Mouse (Mus musculus) T-helper 1 cell (primary cell): ENCODE measurements around the gene Tlcd1.
"Not testable (repeated sequence)": the region's sequence is repeated elsewhere in the genome, so short reads cannot be mapped to it uniquely, and the experiment has no call there.

ENCODE experiments used
- in situ Hi-C: fragments of 300-600 bp; cut with MboI, MseI; formaldehyde crosslinking; loops from one replicate; pipeline ENCODE4 v1.15.1; 2025; ENCODE audit warnings: high pct_unique_total_duplicates

The Tlcd1 gene

DNA sequence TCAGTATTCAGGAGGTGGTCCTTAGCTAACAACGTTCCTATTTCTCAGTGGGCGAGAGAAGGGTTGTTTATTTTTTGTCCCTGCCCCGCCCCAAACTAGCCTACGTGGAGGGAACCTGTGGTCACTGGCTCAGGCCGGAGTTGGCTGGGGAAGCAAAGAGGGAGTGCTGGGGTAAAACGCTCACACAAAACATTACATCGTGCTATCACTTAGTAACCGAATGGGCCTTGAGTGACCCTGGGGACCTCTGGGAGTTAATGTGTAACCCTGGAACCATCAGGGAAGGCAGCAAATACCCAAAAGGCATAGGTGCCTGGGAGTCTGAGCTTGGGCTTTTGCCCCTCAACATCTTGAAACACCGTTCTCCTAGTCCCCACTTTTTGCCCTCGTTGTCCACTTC, 926 bp downstream of the Tlcd1 start:
- in situ Hi-C loops, result no loop called here

- in situ Hi-C loops, result no loop called here
These were observed 1.7 kb downstream of the Tlcd1 start for GRCm38 (mm10) chr11:78177903-78178858.

DNA sequence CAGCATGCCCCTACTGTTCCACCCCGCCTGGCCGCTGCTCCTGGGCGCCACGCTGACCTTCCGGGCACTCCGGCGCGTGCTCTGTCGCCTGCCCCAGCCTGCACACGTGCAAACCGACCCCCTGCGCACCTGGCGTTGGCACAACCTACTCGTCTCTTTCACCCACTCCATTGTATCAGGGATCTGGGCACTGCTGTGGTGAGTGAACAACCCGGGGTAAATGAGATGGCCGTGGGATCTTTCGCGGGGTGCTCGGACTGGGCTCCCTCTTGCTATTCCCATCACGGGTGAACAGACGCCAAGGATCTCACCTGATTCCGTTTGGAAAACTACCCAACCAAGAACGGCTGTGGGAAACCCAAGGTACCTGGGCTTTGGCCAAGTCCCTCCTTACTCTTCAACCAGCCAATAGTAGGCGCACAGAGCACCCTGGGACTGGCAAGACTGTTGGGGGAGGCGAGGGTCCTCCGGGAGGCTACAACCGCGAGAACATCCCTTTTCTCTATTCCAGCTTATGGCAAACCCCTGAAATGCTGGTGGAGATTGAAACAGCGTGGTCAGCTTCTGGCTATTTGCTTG, 2.4 kb downstream of the Tlcd1 start:
- in situ Hi-C loops, result no loop called here

GRCm38 (mm10) chr11:78179438-78179999, 3.0 kb downstream of the Tlcd1 start:
- in situ Hi-C loops, result no loop called here

GRCm38 (mm10) chr11:78180081-78180761, 3.7 kb downstream of the Tlcd1 start:
- in situ Hi-C loops, result no loop called here

- in situ Hi-C loops, result no loop called here
These were observed 5.4 kb downstream of the Tlcd1 start for GRCm38 (mm10) chr11:78181830-78182357.

DNA sequence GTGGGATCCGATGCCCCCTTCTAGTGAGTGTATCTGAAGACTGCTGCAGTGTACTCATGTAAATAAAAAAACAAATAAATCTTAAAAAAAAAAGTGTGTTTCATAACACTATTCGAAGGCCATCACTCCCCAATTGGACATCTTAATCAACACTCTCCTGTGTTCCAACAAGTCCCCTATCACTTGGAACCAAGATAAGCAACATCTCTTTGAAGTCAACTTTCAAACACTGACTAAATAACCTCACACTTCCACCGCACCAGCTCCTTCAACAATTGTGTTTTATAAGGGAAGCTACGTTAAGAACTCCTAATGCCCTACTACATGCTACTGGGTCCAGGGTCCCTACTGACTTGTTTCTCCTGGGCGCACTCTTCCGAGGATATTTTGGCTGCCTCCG, 5.9 kb downstream of the Tlcd1 start:
- in situ Hi-C loops, result no loop called here

- in situ Hi-C loops, result no loop called here
These were observed 6.7 kb downstream of the Tlcd1 start, which contains the start of gene Rpl23a for GRCm38 (mm10) chr11:78182961-78183844. Gene Rpl23a, minus strand, starts transcription at chr11:78183584.

- in situ Hi-C loops, result no loop called here
These were observed 7.5 kb downstream of the Tlcd1 start for GRCm38 (mm10) chr11:78183884-78184514.

GRCm38 (mm10) chr11:78184702-78185101, 8.2 kb downstream of the Tlcd1 start:
- in situ Hi-C loops, result not testable (repeated sequence)

DNA sequence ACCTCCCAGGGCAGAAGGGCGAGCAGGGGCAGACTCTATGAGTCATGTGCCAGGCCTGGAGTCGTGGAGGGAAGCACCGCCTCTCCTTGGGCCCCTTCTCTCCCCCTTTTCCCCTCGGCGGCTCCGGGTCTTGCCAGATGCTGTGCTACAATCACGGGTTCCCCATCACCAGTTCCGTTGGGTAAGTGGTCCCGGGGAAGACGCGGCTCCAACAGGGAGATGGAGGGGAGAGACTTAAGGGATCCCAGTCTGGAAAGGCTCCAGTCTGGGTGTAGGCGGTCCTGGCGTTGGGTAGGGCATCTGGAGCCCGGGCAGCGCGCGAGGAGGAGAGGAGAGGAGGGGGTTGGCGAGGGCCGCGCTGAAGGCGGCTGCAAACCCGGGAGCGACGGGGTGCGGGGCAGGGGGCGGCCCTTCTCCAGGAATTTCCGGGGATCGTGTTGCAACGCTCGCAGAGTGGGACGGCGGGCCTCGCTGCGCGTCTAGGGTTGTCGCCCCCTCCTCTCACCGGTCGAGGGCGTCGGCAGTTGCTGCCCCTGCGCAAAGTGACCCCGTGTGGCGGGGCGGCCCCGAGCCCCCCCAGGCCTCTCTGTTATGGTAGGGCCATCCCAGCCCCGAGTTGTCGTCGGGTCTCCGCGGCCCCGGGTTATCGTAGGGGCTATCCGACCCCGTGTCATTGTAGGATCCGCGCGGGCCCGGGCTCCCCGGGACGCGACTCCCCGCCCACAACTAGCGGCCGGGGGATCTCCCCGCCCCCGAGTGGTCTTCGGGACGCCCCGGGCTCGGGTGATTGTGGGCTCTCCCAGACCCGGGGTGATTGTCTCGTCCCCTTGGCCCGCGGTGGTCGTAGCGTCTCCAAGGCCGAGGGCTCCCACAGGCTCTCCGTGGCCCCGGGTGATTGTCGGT, 12.1 kb downstream of the Tlcd1 start, which contains the start of gene Rab34:
Gene Rab34 (plus strand): TSS at position 100 of the 903 bp plus-strand sequence.
- in situ Hi-C loops, result no loop called here

DNA sequence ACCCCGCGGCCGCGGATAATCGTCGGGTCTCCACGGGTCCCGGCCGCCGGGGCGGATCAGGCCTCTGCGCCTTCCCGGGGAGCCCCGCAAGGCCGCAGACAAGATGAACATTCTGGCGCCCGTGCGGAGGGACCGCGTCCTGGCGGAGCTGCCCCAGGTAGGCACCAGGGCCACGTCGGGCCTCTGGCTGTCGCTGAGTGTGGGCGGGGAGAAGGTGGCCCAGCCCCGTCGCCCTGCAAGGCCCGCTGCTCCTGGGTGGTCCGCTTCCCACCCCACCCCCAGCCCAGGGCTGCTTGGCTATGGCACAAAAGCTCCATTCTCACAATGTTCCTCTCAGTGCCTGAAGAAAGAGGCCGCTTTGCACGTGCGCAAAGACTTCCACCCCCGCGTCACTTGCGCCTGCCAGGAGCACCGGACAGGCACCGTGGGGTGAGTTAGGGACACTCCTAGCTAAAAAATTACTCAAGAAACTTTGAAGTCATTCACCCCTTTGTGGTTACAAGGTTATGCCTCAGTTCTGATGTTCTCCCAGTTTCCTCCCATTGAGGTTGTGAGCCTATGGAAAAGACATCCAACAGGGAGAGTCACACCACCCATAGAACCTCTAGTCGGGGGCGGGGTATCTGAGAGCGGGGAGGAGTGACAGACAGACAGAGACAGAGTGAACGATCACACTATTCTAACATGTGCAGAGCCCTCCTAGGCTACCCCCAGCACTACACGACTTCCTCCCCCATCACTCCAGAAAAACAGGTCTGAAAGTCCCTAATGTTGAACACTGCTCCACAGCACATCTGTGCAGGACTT, 12.9 kb downstream of the Tlcd1 start:
- in situ Hi-C loops, result no loop called here

GRCm38 (mm10) chr11:78190041-78190440, 13.5 kb downstream of the Tlcd1 start:
- in situ Hi-C loops, result no loop called here

DNA sequence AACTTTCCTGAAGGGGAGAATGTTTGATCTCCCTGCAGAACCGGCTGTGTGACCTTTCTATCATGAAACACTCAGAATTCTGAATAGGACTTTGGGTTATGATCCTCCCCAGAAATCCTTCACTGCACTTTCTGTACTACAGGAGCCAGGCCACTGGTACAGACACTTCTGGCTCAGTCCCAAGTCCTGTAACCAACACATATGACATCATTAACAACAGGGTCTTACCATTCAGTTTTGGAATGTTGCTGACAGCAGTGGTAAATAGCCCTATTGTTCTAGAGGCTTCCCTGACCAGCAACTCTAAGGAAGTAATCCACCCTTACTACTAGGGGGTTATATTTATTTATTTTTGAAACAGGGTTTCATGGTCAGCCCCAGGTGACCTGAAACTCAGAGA, 16.6 kb downstream of the Tlcd1 start, which contains the start of gene Proca1:
Gene Proca1 (plus strand): TSS at position 280 of the 400 bp plus-strand sequence.
- in situ Hi-C loops, result no loop called here

- in situ Hi-C loops, result no loop called here
These were observed 18.0 kb downstream of the Tlcd1 start for GRCm38 (mm10) chr11:78194411-78195100.

- in situ Hi-C loops, result no loop called here
These were observed 18.8 kb downstream of the Tlcd1 start for GRCm38 (mm10) chr11:78195101-78195863.

DNA sequence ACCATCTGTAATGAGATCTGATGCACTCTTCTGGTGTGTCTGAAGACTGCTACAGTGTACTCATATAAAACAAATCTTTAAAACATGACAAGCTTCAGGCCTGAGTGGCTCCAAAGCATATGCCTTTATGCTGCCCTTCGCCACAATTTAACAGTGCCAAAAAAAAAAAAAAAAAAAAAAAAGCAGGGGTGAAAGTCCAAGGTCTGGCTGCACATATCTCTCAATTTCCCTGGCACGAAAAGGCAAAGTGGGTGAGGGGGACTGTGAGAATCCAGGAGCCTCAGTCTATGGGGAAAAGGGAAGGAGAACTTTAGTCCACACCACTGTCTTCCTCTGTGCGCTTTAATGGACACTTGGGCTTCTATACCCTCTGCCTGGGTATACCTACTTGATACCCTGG, 25.9 kb downstream of the Tlcd1 start:
- in situ Hi-C loops, result no loop called here
